Mouse (Mus musculus) brain, embryonic 14.5 days (tissue): ENCODE data around the gene Mtmr11. TPM values are rescaled to one million over a fixed set of nuclear protein-coding genes. Genes with fewer than 3 reads are reported as not detected.

ENCODE experiments used
- DNase-seq: peaks from one replicate; pipeline ENCODE4 v3.0.0-alpha.2; 2011; ENCODE audit warnings: low read depth
- CTCF ChIP-seq: fragments of 200-500 bp; IDR thresholded peaks from 2 replicates; pipeline ENCODE4 v1.5.1; 2012; ENCODE audit warnings: inconsistent platforms, mild to moderate bottlenecking, moderate library complexity, borderline replicate concordance; ENCODE audit not compliant: insufficient read depth, insufficient read length; ENCODE audit errors: extremely low read depth
- POLR2A ChIP-seq: fragments of 200-500 bp; IDR thresholded peaks from 2 replicates; pipeline ENCODE4 v1.6.1; 2012; ENCODE audit warnings: mild to moderate bottlenecking, inconsistent platforms, borderline replicate concordance; ENCODE audit not compliant: poor library complexity, insufficient read depth, insufficient read length, severe bottlenecking; ENCODE audit errors: extremely low read depth
- polyA plus RNA-seq: library from polyadenylated mRNA; depleted of rRNA; stranded (reverse); fragments of >200 nt; gene quantifications from 2 replicates; pipeline ENCODE4 v1.2.3, GENCODE M21; 2012; rRNA removed

Mtmr11 gene
- 10.1 and 10.2 TPM in 2 replicates for polyA plus RNA-seq

- peak; percentile 59 for DNase-seq
- TF ChIP-seq POLR2A, result no peak
- no peak for TF ChIP-seq CTCF
Observed at GRCm38 (mm10) chr3:96161869-96162840, at the start of gene Mtmr11. Gene Mtmr11 (plus strand): TSS chr3:96162004.

DNA sequence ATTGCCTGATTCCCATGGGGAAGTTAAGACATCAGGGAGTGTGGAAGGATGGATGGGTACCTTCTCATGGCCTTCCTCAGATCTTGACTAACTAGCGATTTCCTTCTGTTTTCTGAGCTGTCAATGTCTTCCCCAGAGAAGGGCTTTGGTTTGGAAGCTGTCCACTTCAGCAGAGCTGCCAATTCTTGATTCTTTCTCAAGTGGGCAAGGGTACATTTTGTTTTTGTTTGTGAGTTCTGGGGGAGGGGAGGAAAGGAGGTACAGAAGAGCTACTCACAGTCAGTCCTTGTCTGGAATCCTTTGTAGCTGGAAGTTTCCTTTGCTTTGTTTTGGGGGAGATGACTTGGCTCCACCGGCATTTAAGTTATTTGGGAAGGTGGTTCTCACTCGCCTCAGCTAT is 48.6 kb upstream of the Mtmr11 start:
- TF ChIP-seq POLR2A (no peak), CTCF (no peak)
- DNase-seq, result peak; percentile 3

DNA sequence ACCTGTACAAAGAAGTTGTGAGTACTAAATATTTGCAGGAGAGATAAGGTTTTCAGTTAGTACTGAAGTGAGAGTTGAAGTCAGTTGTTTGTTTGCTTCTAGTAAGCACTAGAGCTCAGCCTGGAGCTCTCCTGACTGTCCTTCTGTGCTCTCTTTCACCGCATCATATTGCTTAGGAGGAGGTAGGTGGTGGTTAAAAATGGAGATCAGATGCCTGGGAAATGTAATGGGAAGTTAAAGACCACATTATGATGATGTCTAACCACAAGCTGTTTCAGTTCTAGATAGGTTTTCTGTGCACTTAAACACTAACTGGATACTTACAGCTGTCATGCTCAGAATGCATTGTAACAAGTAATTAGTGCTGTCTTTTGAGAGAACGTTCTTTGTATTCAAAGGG is 43.7 kb upstream of the Mtmr11 start:
- DNase-seq, result no peak
- TF ChIP-seq CTCF, result no peak

DNA sequence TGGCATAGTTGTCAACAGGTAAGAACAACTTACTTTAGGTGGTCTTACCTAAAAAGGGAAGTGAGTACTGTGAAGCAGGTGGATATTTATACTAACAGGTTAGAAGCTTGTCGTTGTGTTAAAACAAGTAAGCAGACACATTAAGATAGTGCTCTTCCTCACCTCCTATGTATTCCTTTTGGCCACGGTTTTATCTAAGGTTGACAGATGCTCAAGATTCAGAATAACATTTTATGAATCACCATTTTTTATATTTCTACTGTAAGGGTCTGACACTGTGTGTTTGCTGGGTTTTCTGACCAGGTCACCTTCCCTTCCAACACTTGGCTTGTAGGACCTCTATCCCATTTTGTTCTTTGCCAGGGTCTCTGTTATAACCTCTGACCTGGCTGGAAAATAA is 43.1 kb upstream of the Mtmr11 start:
- no peak for DNase-seq
- no peak for TF ChIP-seq POLR2A
- TF ChIP-seq CTCF, result no peak

DNA sequence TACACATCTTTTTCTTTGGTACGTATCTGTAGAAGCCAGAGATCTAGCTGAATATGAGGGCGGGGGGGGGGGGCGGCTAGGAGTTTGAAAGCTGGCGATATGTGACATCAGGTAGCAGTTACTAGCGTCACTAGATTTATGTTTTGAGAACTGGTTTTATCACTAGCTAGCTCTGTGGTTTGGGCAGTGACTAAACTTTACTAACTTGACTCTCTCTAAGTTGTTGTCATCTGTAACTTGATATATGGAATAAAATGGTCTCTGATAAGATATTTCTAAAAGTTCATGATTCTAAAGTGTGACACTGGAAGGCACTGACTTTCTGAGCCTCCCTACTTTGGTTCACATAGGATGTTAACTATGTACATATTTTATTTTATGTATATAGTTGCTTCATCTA is 37.6 kb upstream of the Mtmr11 start:
- no peak for DNase-seq
- no peak for TF ChIP-seq CTCF
- no peak for TF ChIP-seq POLR2A

DNA sequence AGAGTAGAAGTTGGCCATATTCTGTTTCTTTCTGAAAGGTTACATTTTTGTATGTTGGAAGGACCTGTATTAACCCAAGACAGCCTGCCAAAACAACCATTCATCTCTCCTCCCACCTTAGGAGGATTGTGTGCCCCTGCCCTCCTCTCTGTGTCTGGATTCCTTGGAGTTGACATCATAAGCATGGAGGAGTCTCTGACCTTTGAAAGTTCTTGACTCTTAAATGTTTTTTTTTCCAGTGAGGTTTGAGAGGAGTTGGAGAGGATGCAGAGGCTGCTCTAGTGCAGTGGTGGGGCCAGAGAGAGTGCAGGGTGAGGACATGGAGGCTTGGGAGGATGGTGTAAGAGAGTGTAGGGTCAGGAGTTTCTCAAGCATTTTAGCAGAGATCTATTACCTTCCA is 33.7 kb upstream of the Mtmr11 start:
- TF ChIP-seq POLR2A (no peak), CTCF (no peak)
- DNase-seq, result no peak

DNA sequence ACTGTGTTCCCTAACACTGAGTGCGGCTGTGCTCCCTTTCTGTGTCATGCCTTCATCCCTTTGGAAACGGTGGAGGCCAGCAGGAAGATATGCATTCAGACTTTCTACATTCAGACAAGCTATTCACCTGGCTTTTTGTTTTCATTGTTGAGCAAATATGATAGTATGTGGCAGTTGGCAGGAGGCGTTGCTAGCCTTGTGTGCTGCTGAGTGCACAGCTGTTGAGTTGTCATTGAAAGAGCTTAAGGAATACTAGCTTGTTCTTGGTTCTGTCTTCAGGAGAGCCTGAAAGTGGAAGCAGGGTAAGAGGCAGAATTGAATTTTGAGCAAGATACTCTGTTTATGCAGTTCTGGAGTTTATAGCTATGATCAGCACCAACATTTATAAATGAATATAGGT is 29.3 kb upstream of the Mtmr11 start:
- TF ChIP-seq POLR2A (no peak), CTCF (no peak)
- DNase-seq, result no peak

DNA sequence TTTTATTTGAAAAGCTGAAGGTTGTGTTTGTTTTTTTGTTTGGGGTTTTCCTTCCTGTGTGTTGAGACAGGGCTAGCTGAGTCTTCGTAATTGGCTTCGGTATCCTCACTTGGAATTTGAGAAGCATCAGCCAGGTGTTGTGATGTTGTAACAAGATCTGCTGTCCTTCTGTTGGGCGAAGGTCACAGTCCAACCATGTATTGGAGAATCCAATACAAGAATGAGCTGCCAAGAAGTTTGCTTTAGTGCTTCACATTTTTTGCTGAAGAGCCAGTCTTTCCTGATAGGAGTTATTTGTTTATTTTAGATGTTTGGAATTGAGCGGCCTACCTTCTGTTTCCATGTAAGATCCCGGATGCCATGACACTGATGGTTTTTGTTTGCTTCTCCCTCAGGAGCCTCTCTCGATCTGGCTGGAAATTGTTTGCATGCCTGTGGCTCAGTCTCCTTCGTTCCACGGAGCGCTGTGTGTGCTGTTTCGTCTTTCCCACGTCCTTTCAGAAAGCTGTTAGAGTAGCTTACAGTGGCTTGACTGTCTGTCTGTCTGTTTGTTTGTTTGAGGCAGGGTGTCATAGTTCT is 28.4 kb upstream of the Mtmr11 start:
- TF ChIP-seq CTCF, result no peak
- TF ChIP-seq POLR2A, result no peak
- no peak for DNase-seq

- TF ChIP-seq POLR2A (no peak), CTCF (no peak)
- DNase-seq, result no peak
Observed at GRCm38 (mm10) chr3:96135011-96135410, 26.8 kb upstream of the Mtmr11 start.

GRCm38 (mm10) chr3:96147950-96148349 is 13.9 kb upstream of the Mtmr11 start:
- TF ChIP-seq POLR2A (no peak), CTCF (peak; percentile 55; the same call in 1 of the 2 replicates)
- peak; percentile 83 for DNase-seq

GRCm38 (mm10) chr3:96151836-96152235 is 10.0 kb upstream of the Mtmr11 start:
- no peak for TF ChIP-seq POLR2A
- TF ChIP-seq CTCF, result no peak
- no peak for DNase-seq

DNA sequence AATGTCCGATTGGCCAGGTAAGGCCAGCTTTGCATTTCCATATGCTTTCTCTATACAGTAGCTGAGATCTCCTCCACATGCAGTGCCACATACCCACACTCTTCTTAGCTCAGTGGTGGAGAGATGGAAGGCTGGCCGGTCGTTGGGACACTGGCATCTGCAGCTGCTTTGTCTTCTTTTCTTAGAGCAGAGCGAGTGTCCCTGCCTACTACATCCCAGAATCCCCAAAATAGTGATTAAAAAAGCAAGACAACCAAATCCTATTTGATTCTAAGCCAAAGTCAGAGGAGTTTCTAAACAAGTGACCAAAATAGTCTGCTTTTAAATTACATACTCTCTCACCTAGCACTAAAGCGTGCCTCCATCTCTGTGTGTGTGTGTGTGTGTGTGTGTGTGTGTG is 9.2 kb upstream of the Mtmr11 start:
- no peak for DNase-seq

DNA sequence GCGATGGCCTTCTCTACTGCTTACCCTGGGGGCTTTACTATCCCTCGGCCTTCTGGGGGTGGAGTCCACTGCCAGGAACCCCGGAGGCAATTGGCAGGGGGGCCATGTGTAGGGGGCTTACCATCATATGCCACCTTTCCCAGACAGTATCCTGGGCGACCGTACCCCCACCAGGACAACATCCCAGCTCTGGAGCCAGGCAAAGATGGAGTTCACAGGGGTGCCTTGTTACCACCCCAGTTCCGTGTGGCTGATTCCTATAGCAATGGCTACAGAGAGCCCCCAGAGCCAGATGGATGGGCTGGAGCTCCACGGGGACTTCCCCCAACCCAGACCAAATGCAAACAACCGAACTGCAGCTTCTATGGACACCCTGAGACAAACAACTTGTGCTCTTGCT is 6.3 kb upstream of the Mtmr11 start:
- no peak for DNase-seq
- TF ChIP-seq CTCF (no peak), POLR2A (no peak)

More for the DNA sequence above, 9.2 kb upstream of the Mtmr11 start:
- TF ChIP-seq POLR2A (no peak), CTCF (no peak)
